Mouse (Mus musculus): ENCODE measurements around the gene Serinc3. TPM values are rescaled to one million over a fixed set of nuclear protein-coding genes. Genes with fewer than 3 reads are reported as not detected.

Serinc3 gene
- polyA plus RNA-seq, 1 experiment from 2014 or later = 92.7 TPM

DNA sequence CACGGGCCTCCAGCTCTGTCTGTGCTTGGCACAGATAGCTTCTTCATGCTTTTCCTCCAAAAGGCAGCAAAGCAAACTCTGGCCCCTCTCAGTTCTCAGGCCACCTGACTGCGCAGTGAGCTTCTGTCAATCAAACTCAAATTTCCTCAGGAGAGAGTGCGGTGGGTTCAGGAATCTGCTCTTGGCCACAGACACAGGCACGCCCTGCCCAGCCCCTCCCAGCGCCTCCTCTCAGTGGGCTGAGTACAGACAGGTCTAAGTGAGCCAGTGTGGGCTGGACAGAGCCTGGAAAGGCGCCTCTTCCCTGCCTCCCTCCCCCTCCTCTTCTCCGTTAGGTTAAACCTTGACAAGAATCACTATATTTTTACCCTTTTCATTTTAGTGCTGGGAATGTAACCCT is 36.9 kb downstream of the Serinc3 start:
- WGBS (ENCODE audit: insufficient replicate concordance) = 84% methylated on average over 7 of the region's 7 CpGs
- Histone ChIP-seq H3K4me3 (ENCODE audit: low read depth, low read length) (no peak overlapping the region), H3K9ac (replicated peaks) (no peak overlapping the region), H3K27ac (ENCODE audit: low read depth) (no peak overlapping the region), H3K4me2 (ENCODE audit: low read depth, low read length) (no peak overlapping the region), H3K27me3 (ENCODE audit: insufficient read depth, low read length) (no peaks in the 10 kb centered on the region), H3K4me1 (ENCODE audit: insufficient read depth) (peaks cover 4% of the 10 kb centered on the region; the same call in 1 of the 2 replicates), H3K9me3 (ENCODE audit: low read length) (no peaks in the 10 kb centered on the region), H3K36me3 (replicated peaks; ENCODE audit: insufficient read depth, low read length) (peaks cover 30% of the 10 kb centered on the region)
- DNase-seq (no peak), ATAC-seq (no peak)
- TF ChIP-seq CTCF (IDR thresholded peaks at IDR 0.05; ENCODE audit: low read depth) = no peak
- TF ChIP-seq EP300 (IDR thresholded peaks at IDR 0.05; ENCODE audit: low read depth) = no peak

DNA sequence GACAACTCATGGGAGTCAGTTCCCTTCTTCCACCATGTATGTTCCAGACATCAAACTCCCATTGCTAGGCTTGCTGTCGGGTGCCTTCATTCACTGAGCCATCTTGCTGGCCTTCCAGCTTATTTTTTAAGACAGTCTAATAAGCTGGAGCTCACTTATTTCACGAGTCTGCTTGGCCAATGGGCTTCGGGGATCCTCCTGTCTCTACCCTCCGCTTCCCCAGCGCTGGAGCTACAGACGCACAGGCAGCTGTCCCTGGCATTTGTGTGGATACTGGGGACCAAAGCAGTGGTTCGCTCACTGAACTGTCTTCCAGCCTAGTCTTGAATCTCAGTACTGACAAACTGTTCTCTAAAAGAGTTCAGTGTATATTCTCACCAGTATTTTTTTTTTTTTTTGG is 38.8 kb downstream of the Serinc3 start:
- WGBS (ENCODE audit: insufficient replicate concordance) = 86% methylated on average over 7 of the region's 7 CpGs

DNA sequence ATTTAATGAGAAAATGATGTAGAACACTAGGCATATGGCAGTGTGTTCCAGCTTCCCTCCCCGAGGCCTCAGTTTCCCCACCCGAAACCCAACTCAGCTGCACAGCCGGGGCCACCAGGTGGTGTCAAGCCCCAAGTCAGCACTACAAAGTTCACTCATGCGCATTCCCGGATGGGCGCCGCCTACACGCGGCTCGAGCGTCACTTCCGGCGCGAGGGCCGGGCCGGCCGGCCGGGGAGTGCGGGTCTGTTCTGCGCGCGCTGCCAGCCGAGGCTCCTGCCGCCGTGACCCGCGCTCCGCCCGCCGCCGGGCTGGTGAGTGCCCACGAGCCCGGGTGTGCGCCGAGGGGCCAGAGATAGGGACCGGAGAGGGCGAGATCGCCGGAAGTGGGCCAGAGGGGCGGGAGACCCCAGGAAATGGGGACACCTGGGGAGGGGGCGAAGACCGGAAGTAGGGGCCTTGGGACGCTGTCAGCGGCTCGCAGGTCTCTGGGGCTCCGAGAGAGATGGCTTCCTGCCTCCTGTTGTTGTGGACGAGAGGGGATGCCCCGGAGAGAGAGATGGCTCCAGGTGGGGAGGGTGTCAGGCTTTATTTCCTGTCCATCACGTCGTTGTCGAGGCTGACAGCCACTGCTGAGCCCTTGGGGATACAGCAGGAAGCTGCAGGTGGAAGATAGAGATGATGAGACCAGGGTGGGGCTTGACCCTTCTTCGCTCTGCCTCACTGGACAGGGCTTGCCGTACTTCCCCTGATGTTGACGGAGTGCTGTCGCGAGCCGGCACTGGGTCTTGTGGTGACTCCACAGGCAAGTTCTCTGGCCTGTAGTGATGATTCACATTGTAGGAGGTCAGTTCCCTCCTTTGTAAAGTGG is 42.6 kb downstream of the Serinc3 start, which contains the start of gene Ttpal:
Gene Ttpal (plus strand): TSS at position 214 of the 871 bp plus-strand sequence.
- WGBS (ENCODE audit: insufficient replicate concordance) = under 1% methylated on average over 57 of the region's 57 CpGs

More for the DNA sequence above, 38.8 kb downstream of the Serinc3 start:
- no peak overlapping the region for H3K4me3 ChIP-seq (ENCODE audit: low read depth, low read length)
- no peak overlapping the region for H3K27ac ChIP-seq (ENCODE audit: low read depth)
- no peak overlapping the region for H3K9ac ChIP-seq (replicated peaks)
- H3K9me3 ChIP-seq (ENCODE audit: low read length) = no peaks in the 10 kb centered on the region
- no peak for DNase-seq
- no peak for ATAC-seq
- peaks cover 15% of the 10 kb centered on the region for H3K4me1 ChIP-seq (ENCODE audit: insufficient read depth)
- no peak overlapping the region for H3K4me2 ChIP-seq (ENCODE audit: low read depth, low read length)
- peaks cover 15% of the 10 kb centered on the region for H3K36me3 ChIP-seq (replicated peaks; ENCODE audit: insufficient read depth, low read length)
- TF ChIP-seq EP300 (IDR thresholded peaks at IDR 0.05; ENCODE audit: low read depth) (no peak), CTCF (IDR thresholded peaks at IDR 0.05; ENCODE audit: low read depth) (no peak)
- H3K27me3 ChIP-seq (ENCODE audit: insufficient read depth, low read length) = no peaks in the 10 kb centered on the region

DNA sequence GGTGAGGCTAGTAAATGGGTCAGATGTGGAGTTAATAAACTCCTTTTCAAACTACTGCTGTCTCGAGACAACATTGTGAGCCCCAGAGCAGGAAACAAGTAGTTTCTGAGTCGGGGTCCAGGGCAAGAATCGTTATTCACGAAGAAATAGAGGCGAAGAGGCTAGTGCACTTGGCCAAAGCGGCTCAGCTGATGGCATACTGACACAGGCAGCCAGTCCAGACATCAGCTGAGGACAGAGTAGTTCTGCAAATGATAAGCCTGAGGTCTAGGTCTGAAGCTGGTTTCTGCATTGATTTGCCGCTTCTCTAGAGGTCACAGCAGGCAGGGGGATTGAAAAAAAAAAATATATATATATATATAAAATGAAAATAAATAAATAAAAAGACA is 43.2 kb downstream of the Serinc3 start:
- Histone ChIP-seq H3K9ac (replicated peaks) (no peak overlapping the region), H3K4me3 (ENCODE audit: low read depth, low read length) (peak overlapping the region; percentile 94), H3K36me3 (replicated peaks; ENCODE audit: insufficient read depth, low read length) (no peaks in the 10 kb centered on the region), H3K4me2 (ENCODE audit: low read depth, low read length) (peak overlapping the region; percentile 97), H3K27ac (ENCODE audit: low read depth) (peak overlapping the region; percentile 94), H3K4me1 (ENCODE audit: insufficient read depth) (peaks cover 29% of the 10 kb centered on the region), H3K9me3 (ENCODE audit: low read length) (no peaks in the 10 kb centered on the region), H3K27me3 (ENCODE audit: insufficient read depth, low read length) (no peaks in the 10 kb centered on the region)
- no peak for TF ChIP-seq EP300 (IDR thresholded peaks at IDR 0.05; ENCODE audit: low read depth)
- no peak for TF ChIP-seq CTCF (IDR thresholded peaks at IDR 0.05; ENCODE audit: low read depth)
- no peak for DNase-seq
- peak; percentile 3; the same call in 1 of the 2 replicates for ATAC-seq
- WGBS (ENCODE audit: insufficient replicate concordance) = 58% methylated on average over 7 of the region's 7 CpGs

More for the DNA sequence above, 42.6 kb downstream of the Serinc3 start, which contains the start of gene Ttpal:
- Histone ChIP-seq H3K4me3 (ENCODE audit: low read depth, low read length) (peak within 1 kb of the TSS; percentile 94), H3K36me3 (replicated peaks; ENCODE audit: insufficient read depth, low read length) (no peaks in the 10 kb centered on the region; the same call in 1 of the 2 replicates), H3K4me2 (ENCODE audit: low read depth, low read length) (peak within 1 kb of the TSS; percentile 97), H3K9ac (replicated peaks) (peak within 1 kb of the TSS; percentile 93), H3K4me1 (ENCODE audit: insufficient read depth) (peaks cover 22% of the 10 kb centered on the region), H3K27ac (ENCODE audit: low read depth) (peak within 1 kb of the TSS; percentile 94), H3K9me3 (ENCODE audit: low read length) (no peaks in the 10 kb centered on the region), H3K27me3 (ENCODE audit: insufficient read depth, low read length) (no peaks in the 10 kb centered on the region)
- DNase-seq = peak; percentile 93
- peak; percentile 87 for ATAC-seq
- TF ChIP-seq EP300 (IDR thresholded peaks at IDR 0.05; ENCODE audit: low read depth) (peak; percentile 29; the same call in 1 of the 2 replicates), CTCF (IDR thresholded peaks at IDR 0.05; ENCODE audit: low read depth) (peak; percentile 79)

DNA sequence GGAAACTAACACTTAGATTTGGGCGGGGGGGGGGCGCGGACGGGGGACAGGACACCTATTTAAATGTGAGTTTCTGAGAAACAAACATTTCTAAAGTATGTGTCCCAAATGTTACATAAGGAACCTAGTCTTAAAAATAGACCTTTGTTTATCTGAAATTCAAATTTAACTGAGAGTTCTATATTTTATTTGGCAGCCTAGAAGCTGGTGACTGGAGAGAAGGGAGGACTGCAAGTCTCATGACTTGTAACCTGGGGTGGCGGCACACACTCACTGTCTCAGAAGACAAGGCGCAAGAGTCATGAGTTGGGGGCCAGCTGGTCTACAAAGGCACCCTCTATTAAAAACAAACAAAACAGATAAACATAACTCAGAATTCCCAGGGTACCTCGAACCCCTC is 43.9 kb downstream of the Serinc3 start:
- H3K4me1 ChIP-seq (ENCODE audit: insufficient read depth) = peaks cover 34% of the 10 kb centered on the region
- WGBS (ENCODE audit: insufficient replicate concordance) = 86% methylated on average over 7 of the region's 7 CpGs
- ATAC-seq = no peak

DNA sequence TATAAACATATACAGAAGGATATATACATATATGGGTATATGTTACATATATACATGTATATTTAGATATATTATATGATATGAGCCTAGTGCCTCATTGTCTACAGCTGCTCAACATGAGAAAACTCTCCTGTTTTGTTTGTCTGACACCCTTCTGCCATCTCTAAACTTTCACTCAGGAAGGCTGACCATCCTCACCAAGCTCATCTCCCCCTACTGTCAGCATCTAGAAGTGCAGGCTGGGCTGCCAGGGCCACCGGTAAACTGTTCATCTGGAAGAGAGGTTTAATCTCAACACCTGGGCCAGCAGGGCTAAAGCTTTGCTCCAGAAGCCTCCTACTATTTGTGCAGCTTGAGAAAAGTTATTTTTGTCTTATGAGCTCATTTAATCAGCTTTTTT is 45.7 kb downstream of the Serinc3 start:
- Histone ChIP-seq H3K4me2 (ENCODE audit: low read depth, low read length) (no peak overlapping the region), H3K9ac (replicated peaks) (no peak overlapping the region), H3K27ac (ENCODE audit: low read depth) (no peak overlapping the region), H3K9me3 (ENCODE audit: low read length) (no peaks in the 10 kb centered on the region), H3K36me3 (replicated peaks; ENCODE audit: insufficient read depth, low read length) (no peaks in the 10 kb centered on the region), H3K4me3 (ENCODE audit: low read depth, low read length) (no peak overlapping the region), H3K4me1 (ENCODE audit: insufficient read depth) (peaks cover 43% of the 10 kb centered on the region), H3K27me3 (ENCODE audit: insufficient read depth, low read length) (no peaks in the 10 kb centered on the region)
- peak; percentile 93 for TF ChIP-seq CTCF (IDR thresholded peaks at IDR 0.05; ENCODE audit: low read depth)
- TF ChIP-seq EP300 (IDR thresholded peaks at IDR 0.05; ENCODE audit: low read depth) = no peak
- DNase-seq (peak; percentile 83), ATAC-seq (no peak)
- 3% methylated on average over 1 of the region's 1 CpGs for WGBS (ENCODE audit: insufficient replicate concordance)

More for the DNA sequence above, 43.9 kb downstream of the Serinc3 start:
- Histone ChIP-seq H3K27ac (ENCODE audit: low read depth) (peak overlapping the region; percentile 94; the same call in 1 of the 2 replicates), H3K9ac (replicated peaks) (no peak overlapping the region), H3K27me3 (ENCODE audit: insufficient read depth, low read length) (no peaks in the 10 kb centered on the region), H3K9me3 (ENCODE audit: low read length) (no peaks in the 10 kb centered on the region), H3K4me2 (ENCODE audit: low read depth, low read length) (no peak overlapping the region), H3K36me3 (replicated peaks; ENCODE audit: insufficient read depth, low read length) (no peaks in the 10 kb centered on the region), H3K4me3 (ENCODE audit: low read depth, low read length) (no peak overlapping the region)
- TF ChIP-seq EP300 (IDR thresholded peaks at IDR 0.05; ENCODE audit: low read depth) (no peak), CTCF (IDR thresholded peaks at IDR 0.05; ENCODE audit: low read depth) (no peak)
- no peak for DNase-seq
